Mouse (Mus musculus) kidney, adult 8-10 months (tissue): ENCODE data around the gene Olfr472.
"Not testable (repeated sequence)": the region's sequence is repeated elsewhere in the genome, so short reads cannot be mapped to it uniquely, and the experiment has no call there.

Experiments
- DNase-seq, 2 experiments: peaks; one replicate each; pipeline ENCODE4 v3.0.0; 2022

Olfr472 gene

GRCm38 (mm10) chr7:107897602-107898001 is at the start of gene Olfr472:
Olfr472 (plus strand) TSS chr7:107897902.
- no peak for DNase-seq

- no peak for DNase-seq
Observed at GRCm38 (mm10) chr7:107930146-107930545, 32.4 kb downstream of the Olfr472 start, which contains the start of gene Olfr473. Olfr473 (plus strand) TSS chr7:107930446.

GRCm38 (mm10) chr7:107952539-107952938 is 54.8 kb downstream of the Olfr472 start:
- DNase-seq, result not testable (repeated sequence)

DNA sequence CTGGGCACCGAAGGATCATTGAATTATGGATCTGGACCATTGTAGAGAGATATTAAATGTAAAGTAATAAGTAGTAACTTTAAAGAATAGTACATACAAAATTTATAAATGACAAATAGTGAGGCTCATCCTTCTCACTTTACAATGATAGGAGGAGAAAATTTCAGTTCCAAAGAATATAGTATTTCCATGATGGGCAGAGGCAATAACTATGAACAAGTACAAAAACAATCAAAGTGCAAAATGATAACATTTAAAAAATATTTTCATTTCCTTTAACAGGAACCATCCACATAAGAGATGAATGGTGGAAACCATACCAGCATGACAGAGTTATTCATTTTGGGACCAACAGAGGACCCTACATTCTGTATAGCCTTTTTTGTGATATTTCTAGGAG is 56.6 kb downstream of the Olfr472 start, which contains the start of gene Olfr474:
Gene Olfr474 (plus strand): TSS at position 301 of the 400 bp plus-strand sequence.
- DNase-seq, result no peak
